Comparison of ENCODE assay signal across 8 mouse cellular contexts in the genomic region with DNA sequence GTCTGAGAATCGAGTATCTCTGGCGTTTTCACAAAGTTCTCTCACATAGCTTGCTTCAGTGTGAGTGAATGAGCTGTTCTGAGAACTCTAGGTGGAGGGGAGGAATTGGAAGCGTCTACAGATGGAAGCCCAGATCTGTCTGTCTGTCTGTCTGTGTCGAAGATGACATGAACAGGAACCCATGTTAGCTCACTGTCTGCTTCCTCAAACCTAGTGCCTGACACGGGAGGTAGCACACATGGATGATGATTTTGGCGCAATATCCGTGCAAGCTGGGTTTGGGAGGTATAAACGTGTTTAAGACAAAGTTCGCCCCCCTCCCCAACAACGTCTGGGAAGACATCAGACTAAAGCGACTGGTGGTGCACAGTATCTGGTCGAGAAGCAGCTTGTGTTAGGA. TPM values are rescaled to one million over a fixed set of nuclear protein-coding genes. Genes with fewer than 3 reads are reported as not detected.
A peak's percentile ranks its signal among the peaks of the same experiment; 100 is the strongest.
DNase-seq lines count a peak whose midpoint lies in the region; ATAC-seq and TF ChIP-seq lines count a peak whose summit lies in the region.

No protein-coding gene starts in this region.

- no peak overlapping the region for H3K27ac ChIP-seq in cerebellum, adult 2 months (ENCODE audit: insufficient read depth, low read length)
- peak overlapping the region; percentile 83 for H3K27ac ChIP-seq in liver, embryonic 16.5 days (ENCODE audit: low read length)

- no peaks in the 10 kb centered on the region for H3K36me3 ChIP-seq in liver, embryonic 16.5 days (ENCODE audit: control insufficient read depth, insufficient read depth)

- peak overlapping the region; percentile 64 for H3K4me3 ChIP-seq in cerebellum, adult 2 months (replicated peaks; ENCODE audit: insufficient read depth, low read depth, low read length)
- peak overlapping the region; percentile 83 for H3K4me3 ChIP-seq in liver, embryonic 16.5 days (ENCODE audit: low read depth, low read length)

- 33% methylated on average over 12 of the region's 12 CpGs for WGBS in cerebellum, adult 2 months
- WGBS in liver, embryonic 16.5 days (ENCODE audit: insufficient replicate concordance) = 12% methylated on average over 12 of the region's 12 CpGs

- no peak for DNase-seq in cerebellum, adult 2 months
- DNase-seq in thymus, postnatal 14 days = peak; percentile 30
- DNase-seq in thymus, postnatal 10 days (ENCODE audit: low spot score in 2 of 2) = no peak
- peak; percentile 23 for DNase-seq in thymus, postnatal 4 days
- DNase-seq in embryo, embryonic 9.5 days (ENCODE audit: extremely low spot score) = no peak
- DNase-seq in gastrocnemius, postnatal 4 days (ENCODE audit: low spot score in 2 of 2) = no peak

- peak overlapping the region; percentile 90 for H3K4me2 ChIP-seq in liver, embryonic 16.5 days (ENCODE audit: low read depth, low read length)

- no peaks in the 10 kb centered on the region for H3K9me3 ChIP-seq in liver, embryonic 16.5 days (replicated peaks; ENCODE audit: control insufficient read depth, low read length)

- no peak for TF ChIP-seq POLR2A in cerebellum, adult 2 months (IDR thresholded peaks at IDR 0.05; ENCODE audit: borderline replicate concordance, insufficient read depth, low read length)

- H3K27me3 ChIP-seq in cerebellum, adult 2 months (ENCODE audit: control insufficient read depth, insufficient read depth, low read length) = no peaks in the 10 kb centered on the region
- H3K27me3 ChIP-seq in liver, embryonic 16.5 days (ENCODE audit: control insufficient read depth, insufficient read depth, low read depth, low read length) = no peaks in the 10 kb centered on the region

- H3K4me1 ChIP-seq in cerebellum, adult 2 months (ENCODE audit: control insufficient read depth, insufficient read depth, low read length) = no peaks in the 10 kb centered on the region
- peaks cover 68% of the 10 kb centered on the region for H3K4me1 ChIP-seq in liver, embryonic 16.5 days (ENCODE audit: control insufficient read depth, low read depth, low read length)

- H3K9ac ChIP-seq in liver, embryonic 16.5 days (ENCODE audit: low read depth, low read length) = peak overlapping the region; percentile 87

- no peak for ATAC-seq in cerebellum, adult (ENCODE audit: insufficient number of reproducible peaks, low FRiP score, low TSS enrichment)
- no peak for ATAC-seq in liver, embryonic 16.5 days (ENCODE audit: low read depth)

- no peak for TF ChIP-seq CTCF in cerebellum, adult 2 months (IDR thresholded peaks at IDR 0.05; ENCODE audit: borderline replicate concordance, insufficient read depth, low read depth, low read length)

RNA-seq across cellular contexts. Expression of gene Casp7, which starts 0.7 kb away (rescaled TPM):
- 2.9 and 3.1 TPM in 2 replicates for polyA plus RNA-seq in cerebellum, adult 2 months (2012; rRNA removed)
- 10.3 and 10.6 TPM in 2 replicates for polyA plus RNA-seq in liver, embryonic 16.5 days (2015; fragmentation: Nextera tagmentation; extraction: Ambion mirVana)
- total RNA-seq in gastrocnemius, postnatal 4 days (2021) = 10 to 100 TPM; 18.0 to 18.7 TPM

RNA-seq across cellular contexts. Expression of gene Nrap, which starts 6.4 kb away (rescaled TPM):
- 0.59 and 0.74 TPM in 2 replicates for polyA plus RNA-seq in cerebellum, adult 2 months (2012; rRNA removed)
- 0.28 and 0.32 TPM in 2 replicates for polyA plus RNA-seq in liver, embryonic 16.5 days (2015; fragmentation: Nextera tagmentation; extraction: Ambion mirVana)
- 100 to 1,000 TPM; 293 to 350 TPM for total RNA-seq in gastrocnemius, postnatal 4 days (2021)

Comparison
In these comparisons a context has a peak if more than half of its experiments do, and no peak if none do; other contexts are left out.
1. DNase-seq: peak in thymus, postnatal 14 days (single experiment) and thymus, postnatal 4 days (single experiment); none in cerebellum, adult 2 months (0 of 2), thymus, postnatal 10 days (0 of 2), embryo, embryonic 9.5 days (single experiment) and gastrocnemius, postnatal 4 days (0 of 2).